Mouse (Mus musculus) right cerebral cortex, adult 2 months (tissue): ENCODE data around the gene Rab10.
"Not testable (repeated sequence)": the region's sequence is repeated elsewhere in the genome, so short reads cannot be mapped to it uniquely, and the experiment has no call there.

Experiments
- DNase-seq, 2 experiments: peaks; one replicate each; pipeline ENCODE4 v3.0.0; 2021 to 2022; ENCODE audit warnings: low spot score in 2 of 2

Gene Rab10

DNA sequence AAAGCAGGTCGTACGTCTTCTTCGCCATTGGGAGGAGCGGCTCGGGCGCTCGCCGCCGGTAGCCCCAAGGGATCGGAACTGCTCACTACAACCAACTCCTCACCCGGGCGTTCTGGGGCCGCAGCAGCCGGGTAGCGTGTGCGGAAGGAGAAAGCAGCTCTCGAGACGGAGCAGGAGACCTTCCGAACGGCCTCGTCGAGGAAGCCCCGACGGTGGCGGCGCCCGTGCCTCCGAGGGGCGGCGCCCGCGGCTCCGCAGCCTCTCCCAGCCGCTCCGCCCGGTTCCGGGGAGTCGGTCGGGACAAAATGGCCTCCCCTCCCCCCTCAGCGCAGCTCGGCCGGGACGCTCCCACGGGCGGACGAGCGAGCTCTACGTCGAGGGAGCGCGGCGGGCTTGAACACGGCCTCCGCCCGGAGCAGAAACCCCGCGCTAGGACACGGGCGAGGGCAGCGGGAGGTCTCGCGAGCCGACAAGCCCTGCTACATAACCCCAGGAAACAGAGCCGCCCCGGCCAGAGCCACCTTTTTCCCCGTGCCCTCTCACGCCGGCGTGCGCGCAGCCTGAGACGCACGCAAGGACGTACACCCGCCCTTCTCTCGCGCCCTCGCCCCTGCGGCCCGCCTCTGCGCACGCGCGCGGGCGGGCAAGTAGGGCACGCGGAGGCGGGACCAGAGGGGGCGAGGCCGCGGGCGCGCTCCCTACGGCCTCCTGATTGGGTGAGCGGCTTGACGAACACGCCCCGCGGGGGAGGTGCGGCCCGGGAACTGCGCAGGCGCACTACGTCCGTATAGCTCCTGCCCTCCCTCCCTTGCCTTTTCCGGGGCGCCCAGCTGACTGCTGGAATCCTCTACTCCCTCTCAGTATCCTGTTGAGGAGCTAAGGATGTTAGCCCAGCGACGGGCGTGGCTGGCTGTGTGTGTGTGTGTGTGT, at the start of gene Rab10:
Rab10 (minus strand) TSS at position 579 of the 930 bp plus-strand sequence.
- peak; percentile 99 for DNase-seq

DNA sequence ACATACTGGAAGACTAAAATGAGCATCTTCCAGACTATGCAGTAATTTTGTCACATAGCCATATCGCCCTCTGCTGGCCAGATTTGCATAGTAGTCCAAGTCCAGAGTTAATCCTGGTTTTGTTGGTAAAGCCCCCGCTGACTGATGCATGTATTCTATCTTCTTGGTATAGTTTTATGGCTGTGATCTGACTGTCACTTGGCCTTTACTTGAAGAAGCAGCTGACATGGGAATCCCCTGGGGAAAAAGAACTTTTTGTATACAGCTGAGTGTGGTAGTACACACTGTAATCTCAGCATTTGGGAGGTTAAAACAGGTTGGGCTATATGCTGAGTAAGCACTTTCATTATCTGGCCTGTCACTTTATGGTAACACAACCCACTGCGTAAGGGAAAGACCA, 49.5 kb upstream of the Rab10 start:
- peak; percentile 91 to 92 for DNase-seq

DNA sequence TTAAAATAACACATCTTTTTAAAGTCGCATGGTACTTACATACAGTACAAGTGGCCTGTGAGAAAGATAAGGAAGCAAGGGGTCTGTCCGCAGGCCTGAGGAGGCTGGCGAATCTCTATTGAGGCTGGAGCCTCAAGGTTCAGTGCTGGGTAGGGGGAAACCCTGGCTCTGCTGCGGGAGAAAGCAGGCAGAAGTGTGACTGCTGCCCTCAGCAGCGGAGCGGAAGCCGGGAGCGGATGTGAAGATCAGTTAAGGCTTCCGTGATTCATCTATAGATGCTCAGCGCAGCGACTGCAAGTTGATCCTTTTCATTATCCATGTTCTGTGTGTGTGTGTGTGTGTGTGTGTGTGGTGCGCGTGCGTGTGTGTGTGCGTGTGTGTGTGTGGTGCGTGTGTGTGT, 47.1 kb upstream of the Rab10 start:
- no peak for DNase-seq

DNA sequence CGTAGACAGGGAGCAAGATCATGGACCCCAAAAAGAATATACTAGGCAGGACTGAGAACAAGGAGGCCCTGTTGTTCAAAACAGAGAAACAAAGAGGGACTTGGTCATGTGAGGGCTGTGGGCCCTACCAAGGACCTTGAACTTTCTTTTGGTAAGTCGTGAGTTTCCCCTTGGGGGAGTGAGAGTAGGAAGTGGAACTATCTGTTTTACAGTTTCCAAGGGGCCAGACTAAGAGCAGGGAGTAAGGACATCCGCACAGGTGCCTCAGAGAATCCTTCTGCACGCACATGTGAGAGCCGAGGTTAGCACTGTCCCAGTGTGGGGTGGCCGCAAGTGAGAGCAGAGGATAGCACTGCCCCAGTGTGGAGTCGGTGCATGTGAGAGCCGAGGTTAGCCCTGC, 45.3 kb upstream of the Rab10 start:
- no peak for DNase-seq

DNA sequence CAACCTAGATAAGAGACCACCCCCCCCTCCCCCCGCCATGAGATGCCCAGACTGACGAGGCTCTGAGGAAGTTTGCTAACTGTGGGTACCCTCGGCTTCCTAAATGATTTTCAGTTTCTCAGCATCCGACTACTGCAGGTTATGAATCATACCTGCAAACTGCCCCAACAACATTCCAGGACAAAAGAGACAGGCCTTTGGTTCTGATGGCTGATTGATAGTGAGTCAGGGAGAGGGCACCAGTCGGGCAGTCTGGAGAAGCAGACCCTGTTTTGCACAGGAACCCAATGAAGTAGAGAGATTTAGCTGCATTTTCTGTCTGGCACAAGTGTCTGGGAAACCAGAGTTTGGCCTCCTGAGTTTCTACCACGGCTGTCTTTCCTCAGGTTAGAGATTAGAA, 42.4 kb upstream of the Rab10 start:
- DNase-seq: no peak

DNA sequence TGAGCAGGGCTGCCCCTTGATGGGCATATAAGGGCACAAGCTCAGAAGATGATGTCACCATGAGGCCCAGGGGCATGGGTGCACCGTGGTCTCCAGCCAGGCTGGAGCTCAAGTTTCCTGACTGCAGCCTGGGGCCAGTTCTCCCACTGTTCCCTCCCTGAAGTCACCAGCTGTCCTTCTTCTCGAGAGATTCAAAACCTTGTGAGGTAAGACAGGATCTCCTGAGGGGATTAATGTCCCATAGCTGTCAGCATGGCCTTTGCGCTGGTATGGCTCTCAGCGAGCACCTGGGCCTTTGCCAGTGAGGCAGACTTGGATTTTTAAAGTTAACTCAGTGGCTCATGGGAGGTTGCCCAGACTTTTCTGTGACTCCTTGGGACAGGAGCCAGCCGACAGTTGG, 40.4 kb upstream of the Rab10 start:
- DNase-seq: no peak

DNA sequence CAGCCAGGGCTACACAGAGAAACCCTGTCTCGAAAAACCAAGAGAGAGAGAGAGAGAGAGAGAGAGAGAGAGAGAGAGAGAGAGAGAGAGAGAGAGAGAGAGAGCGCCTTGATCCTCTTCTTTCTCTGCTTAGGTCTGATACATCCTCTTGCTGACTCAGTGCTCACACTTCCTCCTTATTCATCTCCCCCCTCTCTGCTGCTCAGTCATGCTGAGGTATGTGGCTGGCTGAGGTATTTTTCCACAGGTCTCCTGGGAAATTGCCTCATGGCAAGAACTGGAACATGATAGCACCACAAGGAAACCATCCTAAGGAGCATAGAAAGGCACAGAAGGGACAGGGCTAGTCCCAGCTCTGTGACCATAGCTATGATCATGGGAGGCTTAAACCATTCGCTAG, 39.6 kb upstream of the Rab10 start:
- DNase-seq: no peak

DNA sequence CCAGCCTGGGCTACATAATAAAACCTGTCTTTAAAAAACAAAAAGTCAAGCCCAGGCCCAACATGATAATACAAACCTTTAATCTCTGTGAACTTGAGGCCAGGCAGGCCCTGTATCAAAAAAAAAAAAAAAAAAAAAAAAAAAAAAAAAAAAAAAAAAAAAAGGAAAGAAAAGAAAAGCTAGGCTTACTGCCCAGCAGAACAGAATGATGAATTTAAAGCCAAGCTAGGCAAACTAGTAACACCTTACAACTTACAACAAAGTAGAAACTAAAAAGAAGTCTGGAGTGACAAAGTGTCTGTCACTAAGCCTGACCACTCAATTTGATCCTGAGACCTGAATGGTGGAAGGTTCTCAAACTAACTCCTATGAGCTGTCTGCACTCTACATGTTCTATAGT, 37.9 kb upstream of the Rab10 start:
- no peak for DNase-seq

DNA sequence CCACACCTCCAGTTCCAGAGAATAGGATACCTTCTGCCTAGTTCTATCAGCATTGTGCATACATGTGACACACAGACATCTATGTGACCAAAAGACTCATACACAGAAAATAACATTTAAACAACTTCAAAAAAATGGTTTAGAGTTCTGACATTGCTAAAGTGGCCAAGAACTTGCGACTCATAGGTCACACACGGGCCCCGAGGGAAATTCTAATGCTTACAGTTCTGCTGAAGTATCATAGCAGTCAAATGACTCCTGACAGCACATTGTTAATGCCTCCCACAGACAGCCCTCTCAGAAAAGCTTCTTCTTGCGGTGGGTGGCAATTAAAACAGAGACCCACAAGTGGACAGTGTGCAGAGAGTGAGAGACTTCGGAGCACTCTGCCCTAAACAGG, 35.3 kb upstream of the Rab10 start:
- no peak for DNase-seq

DNA sequence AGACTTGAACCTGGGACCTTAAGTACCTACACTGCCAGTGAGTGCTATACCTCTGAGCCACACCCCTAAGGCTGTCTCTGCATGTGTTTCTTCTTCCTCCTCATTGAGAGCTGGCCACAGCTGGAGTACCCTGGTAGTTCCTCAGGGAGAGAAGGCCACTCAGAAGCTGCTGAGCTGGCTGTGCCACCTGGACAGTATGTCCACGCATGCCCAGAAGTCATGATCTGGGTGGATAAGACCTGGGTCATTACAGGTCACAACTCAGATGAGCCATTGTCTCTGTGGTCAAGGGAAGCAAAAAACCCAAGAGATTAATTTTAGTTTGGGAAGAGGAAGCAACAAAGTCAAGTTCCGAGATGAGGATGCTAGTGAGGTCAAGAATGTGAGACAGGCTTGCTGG, 34.4 kb upstream of the Rab10 start:
- DNase-seq: no peak

DNA sequence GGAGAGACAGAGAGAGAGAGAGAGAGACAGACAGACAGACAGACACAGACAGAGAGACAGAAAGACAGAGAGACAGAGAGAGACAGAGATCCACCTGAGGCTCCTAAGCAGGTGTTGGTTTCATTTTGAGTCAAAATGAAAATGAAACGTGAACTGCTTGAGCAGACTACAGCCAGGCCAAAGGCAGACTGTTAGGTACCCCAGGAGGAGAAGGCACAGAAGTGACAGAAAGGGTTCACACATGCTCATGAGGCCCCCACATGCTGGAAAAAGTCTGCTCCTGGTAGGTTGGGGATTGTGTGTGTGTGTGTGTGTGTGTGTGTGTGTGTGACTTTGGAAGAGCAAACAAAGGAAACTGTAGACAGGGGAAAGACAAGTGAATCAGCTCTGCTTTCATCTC, 29.2 kb upstream of the Rab10 start:
- DNase-seq: no peak

DNA sequence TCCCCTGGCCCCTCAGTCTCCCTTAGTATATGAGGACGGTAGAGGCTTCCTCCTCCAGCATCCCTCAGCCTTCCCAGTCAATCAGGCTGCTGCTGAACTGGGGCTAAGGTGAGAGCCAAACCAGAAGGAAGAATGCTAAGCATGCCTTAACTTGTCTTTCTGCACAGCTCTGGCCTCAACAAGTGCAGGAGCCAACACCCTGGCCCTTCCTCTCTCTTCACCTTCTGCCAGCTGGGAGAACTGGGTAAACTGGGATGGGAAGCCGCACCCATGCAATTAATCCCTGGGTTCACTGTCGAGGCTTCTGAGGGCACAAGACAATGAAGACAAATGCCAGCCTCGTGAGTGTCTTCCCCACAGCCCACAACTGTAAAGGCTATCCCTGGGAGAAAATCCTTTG, 19.9 kb upstream of the Rab10 start:
- no peak for DNase-seq

DNA sequence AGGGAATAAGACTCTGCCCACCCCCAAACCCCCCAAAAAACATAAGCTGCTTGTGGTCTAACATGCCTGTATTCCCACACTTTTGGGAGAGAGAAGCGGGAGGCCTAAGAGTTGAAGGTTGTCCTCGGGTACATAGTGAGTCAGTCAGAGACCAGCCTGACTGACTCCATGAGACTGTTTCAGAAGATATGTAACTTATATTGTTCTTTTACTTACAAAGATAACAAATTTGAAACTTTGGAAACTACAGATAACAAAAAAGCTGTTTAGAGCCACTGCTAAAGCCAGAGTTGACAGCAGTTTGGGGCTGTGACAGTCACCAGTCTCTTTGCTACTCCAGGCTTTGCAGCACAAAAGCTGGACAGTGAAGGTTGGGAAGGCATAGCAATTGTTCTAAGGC, 15.5 kb upstream of the Rab10 start:
- DNase-seq: no peak

DNA sequence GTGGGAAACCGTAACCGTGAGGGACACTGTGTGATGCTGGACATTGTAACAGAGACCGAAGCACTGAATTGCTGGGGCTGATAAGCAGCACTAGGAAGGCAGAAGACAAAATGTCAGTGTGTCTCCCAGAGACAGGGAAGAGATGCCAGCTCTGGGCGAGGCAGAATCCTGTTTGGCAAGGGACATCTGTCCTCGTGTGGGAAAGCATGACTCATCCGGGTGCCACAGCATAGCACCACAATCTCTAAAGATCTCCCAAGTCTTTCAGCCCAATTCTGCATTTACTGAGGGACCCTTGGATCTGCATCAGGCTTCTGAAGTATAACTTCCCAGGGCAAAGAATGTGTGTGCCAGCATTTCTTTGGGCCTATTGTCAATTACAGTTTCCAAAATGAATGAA, 13.5 kb upstream of the Rab10 start:
- DNase-seq: peak; percentile 60 to 61

DNA sequence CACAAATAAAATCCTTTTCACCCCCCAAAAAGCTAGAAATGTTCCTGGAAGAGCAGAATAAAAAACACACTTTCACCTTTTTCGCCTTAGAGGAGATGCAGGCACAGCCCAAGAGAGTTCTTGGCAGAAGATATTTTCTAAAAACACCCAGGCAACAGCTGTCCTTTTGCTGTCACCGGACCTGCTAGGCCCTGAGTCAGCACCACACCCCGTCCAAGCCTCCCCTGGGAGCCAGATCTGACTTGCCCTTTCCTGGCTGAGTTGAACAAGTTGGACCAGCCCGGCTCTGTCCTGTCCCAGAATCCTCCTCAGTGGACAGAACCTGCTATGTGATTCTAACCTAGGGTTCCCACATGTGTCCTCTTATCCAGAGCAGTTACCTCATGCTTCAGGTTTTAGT, 9.6 kb upstream of the Rab10 start:
- no peak for DNase-seq

DNA sequence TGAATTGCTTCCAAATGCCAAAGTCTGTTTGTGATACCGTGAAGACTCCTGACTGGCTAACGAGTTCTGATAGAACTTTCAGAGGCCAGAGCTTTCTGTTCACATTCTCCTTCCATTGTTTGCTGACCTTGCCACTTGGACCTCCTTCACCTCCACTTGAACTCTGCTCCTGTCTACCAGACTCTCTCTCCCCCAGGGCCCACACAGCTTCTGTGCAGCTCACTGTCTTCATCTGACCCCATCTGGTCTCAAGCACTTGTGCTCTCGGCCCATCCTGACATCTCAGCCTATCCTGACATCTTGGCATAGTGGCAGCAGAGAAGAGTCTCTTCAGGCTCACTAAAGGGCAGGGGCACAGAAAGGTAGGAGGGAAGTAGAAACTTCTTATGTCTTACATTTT, 7.2 kb upstream of the Rab10 start:
- DNase-seq: no peak

DNA sequence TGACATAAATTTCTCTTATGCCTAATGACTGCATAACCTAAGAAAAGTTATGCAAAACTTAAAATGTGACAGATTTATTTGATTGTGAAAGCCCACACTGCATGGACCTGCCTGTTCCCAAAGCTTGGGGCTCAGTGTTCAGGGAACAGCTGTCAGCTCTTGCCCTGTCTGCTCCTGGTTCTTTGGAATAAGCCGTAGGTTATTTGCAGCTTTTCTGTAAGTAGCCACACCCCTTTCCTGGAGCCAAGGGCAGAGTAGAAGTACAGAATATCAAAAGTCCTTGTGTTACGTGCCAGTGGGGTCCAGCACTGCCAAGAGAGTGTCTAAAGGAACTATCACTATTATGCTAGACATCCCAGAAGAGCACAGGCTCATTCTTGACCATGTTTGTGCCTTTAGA, 6.3 kb upstream of the Rab10 start:
- no peak for DNase-seq

DNA sequence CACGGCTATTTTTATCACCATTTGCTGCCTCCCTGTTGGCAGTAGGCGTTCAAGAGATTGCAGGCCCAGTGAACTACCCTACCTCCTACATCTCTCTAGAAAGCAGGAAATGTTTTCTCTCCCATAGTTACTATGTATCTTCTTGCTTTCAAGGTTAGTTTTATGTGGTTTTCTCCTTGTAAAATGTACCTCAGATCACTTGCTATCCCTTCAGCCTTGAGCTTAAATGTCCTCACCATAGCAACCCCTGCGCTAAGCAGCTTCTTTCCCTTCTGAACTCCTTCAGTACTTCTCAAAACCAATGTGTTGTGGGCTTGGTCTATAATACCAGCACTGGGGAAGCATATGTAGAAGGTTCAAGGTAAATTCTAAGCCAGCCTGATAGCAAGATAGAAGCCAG, 3.1 kb upstream of the Rab10 start:
- no peak for DNase-seq

DNA sequence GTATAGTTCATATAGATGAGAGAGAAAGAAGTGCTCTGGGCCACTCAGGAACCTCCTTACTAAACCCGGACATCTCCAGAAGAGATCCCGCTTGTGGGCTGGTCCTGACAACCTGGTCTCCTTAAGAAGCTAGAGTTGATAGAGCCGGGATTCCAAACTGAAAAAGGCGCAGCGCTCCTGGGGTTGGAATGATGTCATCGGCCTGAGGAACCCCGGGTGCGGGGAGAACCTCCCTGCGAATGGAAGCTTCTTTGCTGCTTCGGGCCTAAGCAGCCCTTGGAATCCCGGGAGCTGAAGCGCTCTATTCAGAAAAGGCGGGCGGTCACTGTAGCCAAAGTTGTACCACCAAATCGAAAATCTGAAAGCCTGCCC, 538 bp upstream of the Rab10 start:
- no peak for DNase-seq

DNA sequence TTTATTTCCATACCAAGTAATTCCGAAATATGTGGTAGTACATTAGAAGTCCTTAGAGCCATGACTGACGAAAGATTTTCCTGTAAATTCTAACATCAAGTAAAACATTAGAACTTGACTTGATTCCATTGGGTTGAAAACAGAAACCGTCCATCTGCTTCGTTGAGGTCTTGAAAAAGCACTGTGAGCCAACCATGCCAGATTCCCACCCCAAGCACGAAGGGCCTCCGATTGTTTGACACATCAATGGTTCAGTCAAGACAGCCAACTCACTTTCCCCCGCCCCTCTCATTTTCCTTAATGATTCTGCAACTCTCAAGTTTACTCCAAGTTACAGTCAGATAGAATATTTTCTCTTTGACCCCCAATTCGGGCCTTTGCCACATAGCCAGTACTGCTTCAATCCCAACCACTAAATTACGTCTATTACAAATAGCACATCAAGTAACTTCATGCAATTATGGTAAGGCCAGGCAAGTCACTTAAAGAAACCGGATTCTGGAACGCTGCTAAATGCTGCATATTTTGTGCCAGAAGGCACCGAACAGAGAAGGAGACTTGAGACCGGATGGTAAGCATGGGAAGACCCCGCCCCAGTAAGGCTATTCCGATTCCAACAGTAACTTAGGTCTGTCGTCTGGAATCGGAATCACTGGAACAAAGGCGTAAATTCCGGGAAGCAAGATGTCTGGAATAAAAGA, 1.1 kb downstream of the Rab10 start:
- DNase-seq: peak; percentile 11 to 24

DNA sequence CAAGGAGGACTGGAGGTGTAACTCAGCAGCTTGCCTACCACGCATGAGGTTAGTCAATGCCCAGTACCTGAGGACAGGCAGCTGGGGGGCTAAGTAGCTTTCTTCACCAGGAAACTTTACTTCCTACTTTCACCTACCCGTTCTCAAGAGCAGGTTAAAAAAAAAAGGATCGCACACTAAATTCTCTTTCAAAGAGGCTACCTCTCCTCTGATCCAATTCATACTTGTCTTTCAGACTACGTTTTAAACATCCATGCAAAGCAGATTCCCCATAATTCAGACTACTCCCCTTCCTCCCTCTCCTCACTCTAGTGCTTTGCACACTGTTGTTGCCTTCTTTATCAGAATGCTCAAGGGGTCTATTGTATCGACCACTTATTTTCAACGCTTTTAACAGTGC, 2.2 kb downstream of the Rab10 start:
- no peak for DNase-seq

DNA sequence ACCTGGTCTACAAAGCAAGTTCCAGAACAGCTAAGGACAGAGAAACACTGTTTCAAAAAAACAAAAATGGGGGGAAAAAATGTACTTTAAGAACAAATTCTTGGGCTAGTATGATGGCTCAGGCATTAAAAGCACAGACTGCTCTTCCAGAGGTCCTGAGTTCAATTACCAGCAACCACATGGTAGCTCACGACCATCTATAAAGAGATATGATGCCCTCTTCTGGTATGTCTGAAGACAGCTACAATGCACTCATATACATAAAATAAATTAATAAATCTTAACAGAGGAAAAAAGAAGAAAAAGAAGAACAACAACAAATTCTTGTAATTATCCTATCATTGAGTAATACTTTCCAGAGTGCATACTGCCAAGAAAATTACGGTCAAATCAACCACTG, 4.5 kb downstream of the Rab10 start:
- DNase-seq: no peak

DNA sequence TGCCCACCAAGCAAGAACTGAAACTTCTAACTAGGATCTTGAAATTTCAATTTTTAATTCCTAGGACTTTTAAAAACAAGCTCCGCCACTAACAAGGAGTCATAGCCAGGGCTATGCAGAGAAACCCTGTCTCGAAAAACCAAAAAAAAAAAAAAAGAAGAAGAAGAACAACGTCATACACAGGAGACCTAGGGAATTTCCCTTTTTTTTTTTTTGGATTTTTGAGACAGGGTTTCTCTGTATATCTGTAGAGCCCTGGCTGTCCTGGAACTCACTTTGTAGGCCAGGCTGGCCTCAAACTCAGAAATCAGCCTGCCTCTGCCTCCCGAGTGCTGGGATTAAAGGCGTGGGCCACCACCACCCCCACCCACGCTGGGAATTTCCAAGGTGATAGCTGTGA, 12.1 kb downstream of the Rab10 start:
- not testable (repeated sequence) for DNase-seq
